Mouse (Mus musculus): ENCODE results near the gene Osbpl9.

GRCm38 (mm10) chr4:109134955-109135354, 67.1 kb downstream of the Osbpl9 start:
- TF ChIP-seq CTCF (IDR thresholded peaks at IDR 0.05), result no peak
- TF ChIP-seq POLR2A (IDR thresholded peaks at IDR 0.05; ENCODE audit: insufficient read depth, low read depth, low read length), result no peak
